Mouse (Mus musculus) cortical plate, adult 2 months (tissue): ENCODE data around the gene Atg101.

Experiments used
- CTCF ChIP-seq: fragments of 200-500 bp; IDR thresholded peaks from 2 replicates; pipeline ENCODE4 v1.5.1; 2011; ENCODE audit warnings: mild to moderate bottlenecking, control low read depth, low read length; ENCODE audit not compliant: insufficient read depth; ENCODE audit errors: extremely low read depth
- POLR2A ChIP-seq: fragments of 200-500 bp; IDR thresholded peaks from 2 replicates; pipeline ENCODE4 v1.6.1; 2011; ENCODE audit warnings: mild to moderate bottlenecking, low read length, control low read depth; ENCODE audit not compliant: insufficient read depth; ENCODE audit errors: extremely low read depth

DNA sequence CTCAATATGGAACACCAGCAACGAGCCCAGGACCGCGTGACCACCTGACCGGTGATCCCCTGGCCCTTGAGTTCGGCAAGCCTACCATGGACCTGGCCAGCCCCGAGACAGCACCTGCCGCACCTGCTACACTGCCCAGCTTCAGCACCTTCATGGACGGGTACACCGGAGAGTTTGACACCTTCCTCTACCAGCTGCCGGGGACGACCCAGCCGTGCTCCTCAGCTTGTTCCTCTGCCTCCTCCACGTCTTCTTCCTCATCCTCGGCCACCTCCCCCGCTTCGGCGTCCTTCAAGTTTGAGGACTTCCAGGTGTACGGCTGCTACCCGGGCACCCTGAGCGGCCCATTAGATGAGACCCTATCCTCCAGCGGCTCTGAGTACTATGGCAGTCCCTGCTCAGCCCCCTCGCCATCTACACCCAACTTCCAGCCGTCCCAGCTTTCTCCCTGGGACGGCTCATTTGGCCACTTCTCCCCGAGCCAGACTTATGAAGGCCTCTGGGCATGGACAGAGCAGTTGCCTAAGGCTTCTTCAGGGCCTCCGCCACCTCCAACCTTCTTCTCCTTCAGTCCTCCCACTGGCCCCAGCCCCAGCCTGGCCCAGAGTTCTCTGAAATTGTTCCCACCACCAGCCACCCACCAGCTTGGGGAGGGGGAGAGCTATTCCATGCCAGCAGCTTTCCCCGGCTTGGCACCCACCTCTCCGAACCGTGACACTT lies 13.8 kb upstream of the Atg101 start:
- no peak for TF ChIP-seq CTCF
- no peak for TF ChIP-seq POLR2A
